Mouse (Mus musculus) forebrain, embryonic 14.5 days (tissue): ENCODE data around the gene Chrm1. TPM values are rescaled to one million over a fixed set of nuclear protein-coding genes. Genes with fewer than 3 reads are reported as not detected.

Source experiments
- ATAC-seq: fragments of 200-750 bp; cut with Nextera tagmentation; 2 replicates; pipeline ENCODE4 v1.8.0; 2017; ENCODE audit warnings: mild to moderate bottlenecking, moderate library complexity
- DNase-seq: peaks from one replicate; pipeline ENCODE4 v3.0.0-alpha.2; 2015; ENCODE audit warnings: low spot score
- H3K27ac ChIP-seq: fragments of 300-500 bp; sonication (generic); 2 replicates; pipeline ENCODE4 v1.5.1; 2014; ENCODE audit warnings: low read depth, mild to moderate bottlenecking, control low read depth, low read length, moderate library complexity
- H3K27me3 ChIP-seq: fragments of 300-500 bp; sonication (generic); replicated peaks from 2 replicates; pipeline ENCODE4 v1.6.1; 2014; ENCODE audit warnings: low read length, control low read depth, mixed read lengths; ENCODE audit not compliant: control insufficient read depth, insufficient read depth
- H3K36me3 ChIP-seq: fragments of 300-500 bp; sonication (generic); 2 replicates; pipeline ENCODE4 v1.6.1; 2014; ENCODE audit warnings: low read length, control low read depth; ENCODE audit not compliant: control insufficient read depth, insufficient read depth
- H3K4me1 ChIP-seq: fragments of 300-500 bp; sonication (generic); 2 replicates; pipeline ENCODE4 v1.6.1; 2014; ENCODE audit warnings: antibody characterized with exemption, low read length, control low read depth; ENCODE audit not compliant: control insufficient read depth, insufficient read depth
- H3K4me2 ChIP-seq: fragments of 300-500 bp; sonication (generic); 2 replicates; pipeline ENCODE4 v1.6.1; 2014; ENCODE audit warnings: mild to moderate bottlenecking, control low read depth, low read length
- H3K4me3 ChIP-seq: fragments of 300-500 bp; sonication (generic); 2 replicates; pipeline ENCODE4 v1.5.1; 2014; ENCODE audit warnings: low read depth, low read length, control low read depth
- H3K9ac ChIP-seq: fragments of 300-500 bp; sonication (generic); 2 replicates; pipeline ENCODE4 v1.6.1; 2014; ENCODE audit warnings: mild to moderate bottlenecking, low read length, control low read depth, moderate library complexity
- H3K9me3 ChIP-seq: fragments of 300-500 bp; sonication (generic); replicated peaks from 2 replicates; pipeline ENCODE4 v1.6.1; 2016; ENCODE audit warnings: low read length, control low read depth, mixed read lengths; ENCODE audit not compliant: control insufficient read depth
- WGBS: fragments of 180-500 bp; shearing (Covaris S2); extraction: QIAGEN DNeasy Blood & Tissue Kit; methylation state at CpG from one replicate; pipeline ENCODE4 v1.1.7; 2014; 5-methylcytosine and 5-hydroxymethylcytosine counted together
- polyA plus RNA-seq: library from polyadenylated mRNA; unstranded; fragments of >200 nt; fragmentation: Nextera tagmentation; extraction: Ambion mirVana; gene quantifications from 2 replicates; pipeline ENCODE4 v1.2.1, GENCODE M21; 2014

The Chrm1 gene
- polyA plus RNA-seq, 1 experiment from 2014 or later, result 1.7 TPM

- H3K4me1 ChIP-seq, result no peaks in the 10 kb centered on the region
- no peak overlapping the region for H3K27ac ChIP-seq
- H3K4me2 ChIP-seq, result no peak overlapping the region
- WGBS, result 75% methylated on average over 9 of the region's 9 CpGs
- no peaks in the 10 kb centered on the region for H3K27me3 ChIP-seq
- DNase-seq (no peak), ATAC-seq (no peak)
- no peak overlapping the region for H3K9ac ChIP-seq
- no peaks in the 10 kb centered on the region for H3K9me3 ChIP-seq
- no peak overlapping the region for H3K4me3 ChIP-seq
- no peaks in the 10 kb centered on the region for H3K36me3 ChIP-seq
Observed at GRCm38 (mm10) chr19:8699652-8700051, 36.1 kb downstream of the Chrm1 start.

GRCm38 (mm10) chr19:8702458-8702857 lies 38.9 kb downstream of the Chrm1 start:
- H3K9ac ChIP-seq, result no peak overlapping the region
- no peak for DNase-seq
- no peaks in the 10 kb centered on the region for H3K4me1 ChIP-seq
- 55% methylated on average over 3 of the region's 3 CpGs for WGBS
- H3K4me3 ChIP-seq, result no peak overlapping the region
- no peak overlapping the region for H3K4me2 ChIP-seq
- peaks cover 10% of the 10 kb centered on the region for H3K36me3 ChIP-seq
- H3K9me3 ChIP-seq, result no peaks in the 10 kb centered on the region
- H3K27ac ChIP-seq, result no peak overlapping the region
- H3K27me3 ChIP-seq, result no peaks in the 10 kb centered on the region
- ATAC-seq, result no peak

DNA sequence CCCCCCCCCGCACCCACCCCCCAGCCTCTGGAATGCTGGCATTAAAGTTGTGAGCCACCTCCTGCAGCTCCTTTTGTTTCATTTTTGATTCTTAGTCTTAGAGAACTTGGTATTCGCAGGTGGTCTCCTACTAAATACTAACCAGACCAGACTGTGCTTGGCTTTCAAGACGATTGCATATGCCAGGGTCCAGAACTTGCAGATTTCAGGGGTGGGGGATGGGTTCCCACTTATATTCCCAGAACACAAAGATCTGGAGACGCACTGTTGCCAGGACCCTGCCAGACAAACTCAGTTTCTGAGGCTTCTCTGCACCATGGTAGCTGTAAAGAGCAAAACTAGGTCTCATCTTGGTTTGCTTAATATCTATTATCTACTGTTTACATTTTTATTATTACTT lies 40.0 kb downstream of the Chrm1 start:
- no peak overlapping the region for H3K9ac ChIP-seq
- H3K4me2 ChIP-seq, result no peak overlapping the region
- 42% methylated on average over 4 of the region's 4 CpGs for WGBS

GRCm38 (mm10) chr19:8705026-8705708 lies 41.6 kb downstream of the Chrm1 start:
- Histone ChIP-seq H3K9me3 (no peaks in the 10 kb centered on the region), H3K9ac (no peak overlapping the region), H3K36me3 (peaks cover 37% of the 10 kb centered on the region), H3K4me2 (no peak overlapping the region), H3K4me3 (no peak overlapping the region), H3K27me3 (no peaks in the 10 kb centered on the region), H3K27ac (no peak overlapping the region), H3K4me1 (no peaks in the 10 kb centered on the region)
- DNase-seq (no peak), ATAC-seq (no peak)
- WGBS, result 84% methylated on average over 6 of the region's 6 CpGs

More for the DNA sequence above, 40.0 kb downstream of the Chrm1 start:
- H3K27ac ChIP-seq, result no peak overlapping the region
- no peaks in the 10 kb centered on the region for H3K4me1 ChIP-seq
- H3K27me3 ChIP-seq, result no peaks in the 10 kb centered on the region
- H3K9me3 ChIP-seq, result no peaks in the 10 kb centered on the region
- H3K4me3 ChIP-seq, result no peak overlapping the region
- peaks cover 21% of the 10 kb centered on the region for H3K36me3 ChIP-seq
- DNase-seq (no peak), ATAC-seq (no peak)

DNA sequence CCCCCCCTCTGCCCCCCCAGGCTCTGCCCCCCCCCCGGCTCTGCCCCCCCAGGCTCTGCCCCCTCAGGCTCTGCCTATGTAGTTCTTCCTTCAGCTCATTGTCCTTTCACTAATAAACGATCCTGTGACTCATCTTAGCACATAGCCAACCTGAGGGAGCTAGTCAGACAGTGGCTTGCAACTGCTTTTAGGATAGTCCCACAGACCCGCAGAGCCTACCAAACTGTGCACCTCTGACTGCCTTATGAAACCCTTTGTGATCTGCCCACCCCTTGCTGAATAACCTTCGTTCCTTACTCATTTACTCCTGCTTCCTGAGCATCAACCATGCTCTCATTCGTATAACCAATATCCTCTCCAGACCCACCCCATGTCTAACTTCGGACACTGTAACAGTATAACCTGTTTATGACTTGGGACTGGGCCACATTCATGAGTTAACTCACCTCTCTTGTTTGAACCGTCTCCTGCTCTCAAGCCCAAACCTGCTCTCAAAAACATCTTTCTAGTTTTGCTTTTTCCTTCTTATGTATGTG lies 42.6 kb downstream of the Chrm1 start:
- Histone ChIP-seq H3K27ac (no peak overlapping the region), H3K9me3 (no peaks in the 10 kb centered on the region), H3K4me2 (no peak overlapping the region), H3K27me3 (no peaks in the 10 kb centered on the region), H3K4me1 (no peaks in the 10 kb centered on the region; the same call in 1 of the 2 replicates), H3K9ac (no peak overlapping the region), H3K36me3 (peaks cover 46% of the 10 kb centered on the region), H3K4me3 (no peak overlapping the region)
- 86% methylated on average over 7 of the region's 7 CpGs for WGBS
- DNase-seq, result no peak
- no peak for ATAC-seq

DNA sequence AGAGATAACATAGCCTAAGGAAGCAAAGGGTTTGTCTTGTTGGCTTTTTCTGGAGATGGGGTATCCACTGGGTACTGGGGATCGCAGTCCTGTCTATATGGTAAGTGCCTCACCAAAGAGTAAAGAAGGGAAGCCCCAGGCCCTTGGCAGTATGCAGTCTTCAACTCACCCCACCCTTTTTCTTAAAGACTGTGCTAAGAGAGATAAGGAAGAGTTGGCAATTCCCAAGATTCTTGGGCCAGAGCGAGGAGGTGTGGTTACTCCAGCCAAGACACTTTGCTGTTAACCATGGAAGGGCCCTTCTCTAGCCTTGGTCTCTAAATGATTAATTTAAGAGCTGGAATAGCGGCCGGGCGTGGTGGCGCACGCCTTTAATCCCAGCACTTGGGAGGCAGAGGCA lies 43.3 kb downstream of the Chrm1 start:
- DNase-seq (no peak), ATAC-seq (no peak)
- Histone ChIP-seq H3K4me3 (no peak overlapping the region), H3K27me3 (no peaks in the 10 kb centered on the region), H3K4me2 (no peak overlapping the region), H3K27ac (no peak overlapping the region), H3K36me3 (peaks cover 51% of the 10 kb centered on the region), H3K9ac (no peak overlapping the region), H3K9me3 (no peaks in the 10 kb centered on the region), H3K4me1 (peaks cover 7% of the 10 kb centered on the region)
- WGBS, result 94% methylated on average over 7 of the region's 7 CpGs

GRCm38 (mm10) chr19:8708954-8709353 lies 45.4 kb downstream of the Chrm1 start:
- H3K4me3 ChIP-seq, result no peak overlapping the region
- H3K9me3 ChIP-seq, result no peaks in the 10 kb centered on the region
- no peak for ATAC-seq
- no peak overlapping the region for H3K27ac ChIP-seq
- H3K9ac ChIP-seq, result no peak overlapping the region
- H3K4me2 ChIP-seq, result no peak overlapping the region
- H3K36me3 ChIP-seq, result peaks cover 53% of the 10 kb centered on the region
- no peak for DNase-seq
- H3K4me1 ChIP-seq, result peaks cover 12% of the 10 kb centered on the region
- H3K27me3 ChIP-seq, result no peaks in the 10 kb centered on the region
- WGBS, result 93% methylated on average over 8 of the region's 8 CpGs

DNA sequence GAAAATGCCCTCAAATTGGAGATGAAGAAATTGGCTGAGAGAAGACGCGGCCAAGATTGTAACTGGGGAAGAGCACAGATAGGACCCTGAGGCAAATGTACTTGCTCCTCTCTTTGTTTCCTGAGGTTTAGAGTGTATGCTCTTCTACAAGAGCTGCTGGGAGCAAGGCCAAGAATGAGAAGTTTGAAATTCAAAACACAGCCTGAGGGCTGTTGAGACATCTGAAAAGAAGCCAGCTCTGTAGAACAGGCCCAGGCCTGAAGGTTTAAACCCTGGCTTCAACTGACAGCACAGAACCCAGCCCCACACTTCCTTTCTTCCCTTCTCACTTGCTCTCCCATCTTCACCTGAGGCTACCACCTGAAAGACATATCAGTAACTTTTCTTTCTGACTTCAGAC lies 46.5 kb downstream of the Chrm1 start:
- Histone ChIP-seq H3K4me3 (no peak overlapping the region), H3K4me2 (no peak overlapping the region), H3K9me3 (no peaks in the 10 kb centered on the region), H3K9ac (peak overlapping the region; percentile 13; the same call in 1 of the 2 replicates), H3K27ac (no peak overlapping the region), H3K36me3 (peaks cover 53% of the 10 kb centered on the region), H3K4me1 (peaks cover 16% of the 10 kb centered on the region), H3K27me3 (no peaks in the 10 kb centered on the region)
- DNase-seq (peak; percentile 37), ATAC-seq (no peak)
- WGBS, result 96% methylated on average over 2 of the region's 2 CpGs

DNA sequence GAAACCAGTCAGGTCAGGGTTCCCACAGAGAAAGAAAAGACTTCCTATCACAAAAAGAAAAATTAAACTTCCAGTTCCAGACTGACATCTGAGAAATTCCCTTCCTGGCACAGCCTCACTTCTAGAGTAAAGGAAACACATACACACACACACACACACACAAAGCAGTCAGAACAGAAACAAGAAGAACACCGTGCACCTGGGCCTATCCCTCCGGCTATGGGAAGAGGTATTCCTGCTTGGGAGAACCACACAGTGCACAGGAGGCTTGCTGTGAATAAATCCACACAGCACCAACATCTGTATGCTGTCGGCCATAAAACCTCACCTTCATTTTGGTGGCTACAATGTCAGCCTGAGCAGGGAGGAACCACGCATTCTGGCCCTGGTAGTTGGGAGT lies 47.9 kb downstream of the Chrm1 start:
- Histone ChIP-seq H3K4me2 (peak overlapping the region; percentile 47), H3K9ac (peak overlapping the region; percentile 87; the same call in 1 of the 2 replicates), H3K36me3 (peaks cover 50% of the 10 kb centered on the region), H3K27ac (0 out of 2 replicates have a peak overlapping the region, but pooled peaks have one; percentile 39), H3K9me3 (no peaks in the 10 kb centered on the region), H3K27me3 (no peaks in the 10 kb centered on the region), H3K4me1 (peaks cover 16% of the 10 kb centered on the region), H3K4me3 (peak overlapping the region; percentile 11; the same call in 1 of the 2 replicates)
- DNase-seq (no peak), ATAC-seq (no peak)
- WGBS, result 75% methylated on average over 4 of the region's 4 CpGs
